Mouse (Mus musculus) small intestine, adult 2 months (tissue): ENCODE measurements around the gene Kpna7.

Source experiments
- CTCF ChIP-seq: fragments of 200-500 bp; IDR thresholded peaks from 2 replicates; pipeline ENCODE4 v1.5.1; 2012; ENCODE audit warnings: low read depth, mild to moderate bottlenecking, control low read depth, inconsistent platforms, low read length, moderate library complexity, mixed read lengths; ENCODE audit not compliant: insufficient replicate concordance, insufficient read length; ENCODE audit errors: extremely low read depth
- POLR2A ChIP-seq: fragments of 200-500 bp; IDR thresholded peaks from 2 replicates; pipeline ENCODE4 v1.6.1; 2012; ENCODE audit warnings: low read depth, mild to moderate bottlenecking, control low read depth, inconsistent platforms, low read length, moderate library complexity

- TF ChIP-seq CTCF = no peak
- TF ChIP-seq POLR2A = no peak
Observed at GRCm38 (mm10) chr5:145120921-145121320, 37.1 kb upstream of the Kpna7 start.
